Mouse (Mus musculus): ENCODE measurements around the gene Sumf1. TPM values are rescaled to one million over a fixed set of nuclear protein-coding genes. Genes with fewer than 3 reads are reported as not detected.

Sumf1 gene
- polyA plus RNA-seq, 1 experiment, result 19.1 TPM

DNA sequence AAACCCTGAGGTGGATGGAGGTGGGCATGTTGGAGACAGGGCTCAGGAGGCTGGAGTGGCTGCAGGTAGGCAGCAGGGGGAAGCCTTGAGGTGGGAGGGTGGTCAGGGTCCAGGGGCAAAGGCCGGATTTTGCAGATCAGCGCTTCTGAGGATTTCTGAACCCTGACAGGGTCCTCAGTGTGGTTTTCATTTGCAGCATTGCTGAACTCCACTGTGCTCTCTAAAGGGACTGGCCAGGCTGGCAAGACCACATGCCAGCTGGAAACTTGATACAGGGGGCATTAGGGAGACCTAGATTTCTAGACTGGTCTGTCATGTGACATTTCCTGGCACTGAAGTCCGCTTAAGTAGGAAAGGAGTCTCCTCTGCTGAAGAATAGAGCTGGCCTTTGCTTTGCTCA, 32.6 kb upstream of the Sumf1 start:
- 92% methylated on average over 3 of the region's 3 CpGs for WGBS
- TF ChIP-seq POLR2A (IDR thresholded peaks at IDR 0.05; ENCODE audit: low read depth, low read length) (no peak), CTCF (IDR thresholded peaks at IDR 0.05; ENCODE audit: extremely low read depth, insufficient read depth, insufficient read length, insufficient replicate concordance) (no peak)
- H3K27me3 ChIP-seq (ENCODE audit: control insufficient read depth, insufficient read depth, low read length), result no peaks in the 10 kb centered on the region
- H3K4me3 ChIP-seq (ENCODE audit: extremely low read depth, insufficient read depth, insufficient read length), result no peak overlapping the region
- peaks cover 2% of the 10 kb centered on the region for H3K36me3 ChIP-seq (ENCODE audit: control insufficient read depth, insufficient read depth, low read length)
- peaks cover 4% of the 10 kb centered on the region; the same call in 1 of the 2 replicates for H3K4me1 ChIP-seq (ENCODE audit: control insufficient read depth, insufficient read depth, insufficient read length)
- no peak overlapping the region for H3K27ac ChIP-seq (ENCODE audit: insufficient read depth, low read length)
- DNase-seq (ENCODE audit: low read depth in 1 of 2, low spot score in 2 of 2), result no peak

DNA sequence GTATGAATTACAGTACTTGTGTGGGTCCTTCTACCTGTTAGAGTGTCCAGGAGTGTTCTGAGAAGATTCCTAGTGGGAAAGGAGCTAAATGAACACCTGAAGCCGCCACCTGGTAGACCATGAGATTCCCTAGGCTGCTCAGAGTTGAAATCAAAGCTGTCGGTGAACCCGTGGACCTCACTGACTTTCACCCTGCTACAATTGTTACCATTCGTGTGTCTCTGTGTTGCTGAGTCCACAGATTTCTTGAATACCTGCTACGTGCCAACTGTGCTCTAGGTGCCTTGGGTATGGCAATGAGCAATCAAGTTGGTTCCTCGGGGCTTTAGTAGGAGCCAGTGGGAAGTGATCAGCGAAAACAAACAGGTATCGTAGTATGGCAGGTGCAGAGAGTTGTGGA, 31.4 kb upstream of the Sumf1 start:
- TF ChIP-seq CTCF (IDR thresholded peaks at IDR 0.05; ENCODE audit: extremely low read depth, insufficient read depth, insufficient read length, insufficient replicate concordance), result no peak
- no peak for TF ChIP-seq POLR2A (IDR thresholded peaks at IDR 0.05; ENCODE audit: low read depth, low read length)
- WGBS, result 91% methylated on average over 8 of the region's 8 CpGs
- Histone ChIP-seq H3K4me3 (ENCODE audit: extremely low read depth, insufficient read depth, insufficient read length) (no peak overlapping the region), H3K27ac (ENCODE audit: insufficient read depth, low read length) (no peak overlapping the region), H3K36me3 (ENCODE audit: control insufficient read depth, insufficient read depth, low read length) (peaks cover 2% of the 10 kb centered on the region), H3K27me3 (ENCODE audit: control insufficient read depth, insufficient read depth, low read length) (no peaks in the 10 kb centered on the region), H3K4me1 (ENCODE audit: control insufficient read depth, insufficient read depth, insufficient read length) (peaks cover 2% of the 10 kb centered on the region; the same call in 1 of the 2 replicates)
- DNase-seq (ENCODE audit: low read depth in 1 of 2, low spot score in 2 of 2), result no peak

DNA sequence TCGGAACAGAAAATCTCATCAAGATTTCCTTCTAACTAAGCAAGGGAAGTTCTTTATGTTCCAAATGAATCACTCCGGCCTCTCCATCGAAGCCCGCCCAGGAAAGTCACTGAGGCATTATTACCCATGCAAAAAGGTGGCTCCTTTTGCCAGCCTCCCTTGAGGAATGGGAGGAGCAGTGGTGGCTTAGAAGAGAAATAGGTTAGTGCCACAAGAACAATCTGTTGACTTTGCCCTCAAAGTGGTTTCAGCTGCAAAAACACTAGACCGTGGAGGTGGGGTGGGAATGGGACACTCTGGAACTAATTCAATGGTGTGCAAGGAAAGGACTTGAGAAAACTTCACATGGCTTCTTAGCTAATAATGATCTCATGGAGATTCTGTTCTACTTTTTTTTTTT, 30.7 kb upstream of the Sumf1 start:
- Histone ChIP-seq H3K4me3 (ENCODE audit: extremely low read depth, insufficient read depth, insufficient read length) (no peak overlapping the region), H3K4me1 (ENCODE audit: control insufficient read depth, insufficient read depth, insufficient read length) (peaks cover 2% of the 10 kb centered on the region; the same call in 1 of the 2 replicates), H3K27ac (ENCODE audit: insufficient read depth, low read length) (no peak overlapping the region), H3K36me3 (ENCODE audit: control insufficient read depth, insufficient read depth, low read length) (peaks cover 2% of the 10 kb centered on the region), H3K27me3 (ENCODE audit: control insufficient read depth, insufficient read depth, low read length) (no peaks in the 10 kb centered on the region)
- WGBS, result 84% methylated on average over 5 of the region's 5 CpGs
- TF ChIP-seq POLR2A (IDR thresholded peaks at IDR 0.05; ENCODE audit: low read depth, low read length) (no peak), CTCF (IDR thresholded peaks at IDR 0.05; ENCODE audit: extremely low read depth, insufficient read depth, insufficient read length, insufficient replicate concordance) (no peak)
- DNase-seq (ENCODE audit: low read depth in 1 of 2, low spot score in 2 of 2), result no peak

DNA sequence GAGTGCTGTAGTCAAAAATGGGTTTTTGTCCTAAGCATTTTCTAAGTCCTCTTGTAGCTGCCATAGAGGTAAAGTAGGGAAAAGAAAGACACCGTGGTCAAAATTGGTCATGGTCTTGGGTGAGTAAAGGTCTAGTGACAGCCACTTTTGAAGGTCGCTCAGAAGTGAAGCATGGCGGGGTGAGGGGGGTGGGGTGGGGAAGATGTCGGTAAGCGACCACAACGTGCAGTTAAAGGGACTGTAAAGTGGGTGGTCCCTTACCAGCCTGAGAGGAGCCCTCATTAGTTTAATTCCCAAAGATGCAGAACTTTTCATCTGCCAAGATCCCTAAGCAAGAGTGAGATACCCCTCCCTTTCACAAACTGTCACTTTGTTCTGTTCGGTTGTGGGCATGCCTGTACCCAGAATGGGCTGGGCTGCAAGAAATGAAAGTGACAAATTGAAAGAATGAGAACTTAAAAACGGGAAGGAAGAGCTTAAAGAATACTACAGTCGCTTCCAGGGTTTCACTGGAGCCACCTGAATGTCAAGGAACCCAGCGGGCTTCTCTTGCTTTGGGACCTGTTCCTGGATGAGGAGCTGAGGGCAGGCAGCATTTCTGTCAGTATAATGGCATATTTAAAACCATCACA, 29.0 kb upstream of the Sumf1 start:
- H3K4me3 ChIP-seq (ENCODE audit: extremely low read depth, insufficient read depth, insufficient read length), result peak overlapping the region; percentile 74
- peaks cover 2% of the 10 kb centered on the region for H3K36me3 ChIP-seq (ENCODE audit: control insufficient read depth, insufficient read depth, low read length)
- no peak for DNase-seq (ENCODE audit: low read depth in 1 of 2, low spot score in 2 of 2)
- 1% methylated on average over 10 of the region's 10 CpGs for WGBS
- no peak for TF ChIP-seq POLR2A (IDR thresholded peaks at IDR 0.05; ENCODE audit: low read depth, low read length)
- no peaks in the 10 kb centered on the region for H3K27me3 ChIP-seq (ENCODE audit: control insufficient read depth, insufficient read depth, low read length)
- H3K27ac ChIP-seq (ENCODE audit: insufficient read depth, low read length), result peak overlapping the region; percentile 46; the same call in 1 of the 2 replicates
- peaks cover 2% of the 10 kb centered on the region; the same call in 1 of the 2 replicates for H3K4me1 ChIP-seq (ENCODE audit: control insufficient read depth, insufficient read depth, insufficient read length)

DNA sequence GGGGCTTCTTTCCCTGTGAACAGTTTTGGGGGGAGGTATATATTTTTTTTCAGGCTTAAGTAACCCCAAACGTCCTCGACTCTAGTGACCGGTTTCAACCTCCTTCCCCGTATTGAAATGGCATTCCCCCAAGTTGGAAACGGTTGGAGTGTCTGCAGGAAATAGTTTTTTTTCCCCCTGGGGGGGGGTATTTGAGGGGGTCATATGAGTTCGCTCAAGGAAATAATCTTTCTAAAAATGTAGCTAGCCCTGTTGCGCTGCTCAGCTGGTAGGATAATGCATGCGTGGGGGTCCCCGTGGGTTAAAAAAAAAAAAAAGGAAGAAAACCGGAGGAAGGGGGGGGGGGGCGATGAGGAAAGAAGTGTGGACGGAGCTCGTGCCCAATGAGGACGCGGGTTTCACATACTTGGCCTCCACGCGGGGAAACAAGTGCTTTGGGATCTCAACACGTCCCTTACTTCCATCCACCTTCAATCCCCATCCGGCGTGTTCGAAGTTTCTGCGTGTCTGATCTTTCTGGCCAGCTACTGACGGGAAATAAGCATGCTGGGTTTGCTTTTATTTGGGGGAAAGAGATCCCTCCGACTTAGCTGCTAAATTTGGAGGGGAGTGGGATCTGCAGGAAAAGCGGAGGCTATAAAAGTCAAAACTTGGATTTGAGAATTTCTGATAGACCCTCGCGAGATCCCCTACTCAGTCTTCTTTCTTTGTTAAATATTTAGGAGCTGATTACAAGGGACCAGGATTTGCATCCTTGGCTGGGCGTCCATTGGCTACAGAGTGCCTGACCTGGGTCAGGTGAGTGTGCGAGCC, 28.3 kb upstream of the Sumf1 start:
- TF ChIP-seq CTCF (IDR thresholded peaks at IDR 0.05; ENCODE audit: extremely low read depth, insufficient read depth, insufficient read length, insufficient replicate concordance), result no peak
- no peak for TF ChIP-seq POLR2A (IDR thresholded peaks at IDR 0.05; ENCODE audit: low read depth, low read length)
- Histone ChIP-seq H3K4me3 (ENCODE audit: extremely low read depth, insufficient read depth, insufficient read length) (peak overlapping the region; percentile 74), H3K27me3 (ENCODE audit: control insufficient read depth, insufficient read depth, low read length) (no peaks in the 10 kb centered on the region), H3K4me1 (ENCODE audit: control insufficient read depth, insufficient read depth, insufficient read length) (peaks cover 2% of the 10 kb centered on the region; the same call in 1 of the 2 replicates), H3K36me3 (ENCODE audit: control insufficient read depth, insufficient read depth, low read length) (peaks cover 2% of the 10 kb centered on the region), H3K27ac (ENCODE audit: insufficient read depth, low read length) (peak overlapping the region; percentile 75)
- 2% methylated on average over 29 of the region's 29 CpGs for WGBS
- DNase-seq (ENCODE audit: low read depth in 1 of 2, low spot score in 2 of 2), result peak in 1 of 2 experiments; percentile 13

DNA sequence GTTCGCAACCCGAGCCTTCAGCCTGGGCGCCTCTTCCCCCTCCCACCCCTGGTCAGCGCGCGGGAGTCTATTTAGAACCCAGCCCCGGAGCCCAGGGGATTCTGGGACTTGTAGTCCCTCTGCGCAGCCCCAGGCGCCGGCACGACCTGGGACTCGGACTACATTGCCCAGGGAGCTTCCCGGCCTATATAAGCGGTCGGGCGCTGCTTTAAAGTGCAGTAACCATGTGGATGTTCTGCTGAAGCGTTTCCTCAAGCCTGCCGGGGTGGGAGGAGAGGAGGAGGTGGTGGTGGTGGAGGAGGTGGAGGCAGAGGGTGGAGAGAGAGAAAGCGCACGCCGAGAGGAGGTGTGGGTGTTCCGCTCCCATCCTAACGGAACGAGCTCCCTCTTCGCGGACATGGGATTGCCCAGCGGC, 27.5 kb upstream of the Sumf1 start, which contains the start of gene Itpr1:
Itpr1 (plus strand) TSS at position 216 of the 415 bp plus-strand sequence.
- WGBS, result under 1% methylated on average over 25 of the region's 27 CpGs
- Histone ChIP-seq H3K27ac (ENCODE audit: insufficient read depth, low read length) (peak within 1 kb of the TSS; percentile 75), H3K4me1 (ENCODE audit: control insufficient read depth, insufficient read depth, insufficient read length) (peaks cover 2% of the 10 kb centered on the region; the same call in 1 of the 2 replicates)

More for the DNA sequence above, 27.5 kb upstream of the Sumf1 start, which contains the start of gene Itpr1:
- Histone ChIP-seq H3K27me3 (ENCODE audit: control insufficient read depth, insufficient read depth, low read length) (no peaks in the 10 kb centered on the region), H3K36me3 (ENCODE audit: control insufficient read depth, insufficient read depth, low read length) (peaks cover 2% of the 10 kb centered on the region), H3K4me3 (ENCODE audit: extremely low read depth, insufficient read depth, insufficient read length) (peak within 1 kb of the TSS; percentile 80)
- TF ChIP-seq POLR2A (IDR thresholded peaks at IDR 0.05; ENCODE audit: low read depth, low read length) (peak; percentile 96), CTCF (IDR thresholded peaks at IDR 0.05; ENCODE audit: extremely low read depth, insufficient read depth, insufficient read length, insufficient replicate concordance) (no peak)
- DNase-seq (ENCODE audit: low read depth in 1 of 2, low spot score in 2 of 2), result peak; percentile 96 to 97

Data from spleen, adult 2 months (tissue).